Mouse (Mus musculus) C2C12 (cell line): ENCODE data around the gene Pard3.

Source experiments
- CEBPB ChIP-seq: IDR thresholded peaks from one replicate; pipeline ENCODE4 v1.6.1; 2011; ENCODE audit warnings: low read depth, mild to moderate bottlenecking, control low read depth, moderate library complexity
- CTCF ChIP-seq: IDR thresholded peaks from one replicate; pipeline ENCODE4 v1.5.1; 2011; ENCODE audit not compliant: control insufficient read depth, insufficient read depth, insufficient read length
- MAX ChIP-seq: IDR thresholded peaks from one replicate; pipeline ENCODE4 v1.6.1; 2011; ENCODE audit warnings: mild to moderate bottlenecking, control low read depth
- MYOD1 ChIP-seq: IDR thresholded peaks from one replicate; pipeline ENCODE4 v1.6.1; 2011; ENCODE audit warnings: low read depth; ENCODE audit not compliant: control insufficient read depth, insufficient read length
- MYOG ChIP-seq: IDR thresholded peaks from one replicate; pipeline ENCODE4 v1.6.1; 2011; ENCODE audit not compliant: control insufficient read depth, insufficient read length; ENCODE audit errors: extremely low read depth
- USF1 ChIP-seq: IDR thresholded peaks from one replicate; pipeline ENCODE4 v1.6.1; 2011; ENCODE audit warnings: low read depth, mild to moderate bottlenecking, control low read depth, moderate library complexity

DNA sequence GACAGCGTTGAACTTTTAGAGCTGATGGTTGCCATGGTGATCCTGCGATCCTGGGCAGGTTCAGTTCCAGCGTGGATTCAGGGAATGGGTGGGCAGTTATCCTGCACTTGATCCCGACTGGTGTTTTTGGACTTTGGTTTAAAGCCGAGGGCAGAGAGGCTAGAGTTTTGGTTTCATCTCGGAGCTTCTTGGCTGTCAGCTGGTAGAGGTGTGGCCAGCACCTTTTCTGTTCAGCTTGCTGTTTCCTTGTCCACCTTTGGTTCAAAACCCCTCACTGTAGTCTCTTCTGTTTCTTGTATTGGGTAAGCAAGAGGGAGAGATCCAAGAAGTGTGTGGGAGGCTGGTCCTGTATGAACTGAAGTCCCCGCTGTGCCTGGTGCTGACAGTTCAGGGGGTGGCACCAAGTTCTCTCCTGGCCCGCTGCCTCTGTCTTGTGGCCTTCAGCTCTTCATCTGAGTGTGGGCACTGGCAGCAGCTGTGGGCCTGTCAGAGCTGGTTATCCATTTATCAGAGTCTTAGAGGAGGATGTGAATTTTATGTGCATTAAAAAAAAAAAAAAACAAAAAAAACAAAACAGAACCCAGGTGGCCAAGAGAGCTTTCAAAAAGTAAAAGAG, 65.2 kb downstream of the Pard3 start:
- TF ChIP-seq CTCF: no peak
- TF ChIP-seq MYOD1: no peak
- TF ChIP-seq USF1: no peak
- TF ChIP-seq MAX: no peak
- TF ChIP-seq MYOG: no peak
- TF ChIP-seq CEBPB: no peak
